Mouse (Mus musculus) left cerebral cortex, adult 11 months (tissue): ENCODE data around the gene Foxm1.

Experiments used
- DNase-seq: peaks from one replicate; pipeline ENCODE4 v3.0.0; 2022; ENCODE audit warnings: low spot score

Gene Foxm1

GRCm38 (mm10) chr6:128362381-128363006 is at the start of gene Foxm1, which contains the start of gene Rhno1:
Gene Foxm1 (plus strand): TSS chr6:128362967.
Gene Rhno1 (minus strand): TSS chr6:128362911.
- peak; percentile 55 for DNase-seq

GRCm38 (mm10) chr6:128314796-128315195 is 48.0 kb upstream of the Foxm1 start:
- no peak for DNase-seq

GRCm38 (mm10) chr6:128315597-128315996 is 47.2 kb upstream of the Foxm1 start:
- no peak for DNase-seq

- DNase-seq: peak; percentile 56
These were observed 44.5 kb upstream of the Foxm1 start for GRCm38 (mm10) chr6:128318317-128318716.

- DNase-seq: peak; percentile 51
These were observed 28.2 kb upstream of the Foxm1 start for GRCm38 (mm10) chr6:128334397-128335124.

- DNase-seq: no peak
These were observed 25.3 kb upstream of the Foxm1 start for GRCm38 (mm10) chr6:128337467-128337866.

- no peak for DNase-seq
These were observed 23.9 kb upstream of the Foxm1 start for GRCm38 (mm10) chr6:128338876-128339275.

GRCm38 (mm10) chr6:128341956-128342723 is 20.6 kb upstream of the Foxm1 start:
- DNase-seq: no peak

- DNase-seq: no peak
These were observed 17.1 kb upstream of the Foxm1 start for GRCm38 (mm10) chr6:128345623-128346022.

- DNase-seq: no peak
These were observed 16.0 kb upstream of the Foxm1 start for GRCm38 (mm10) chr6:128346782-128347181.

GRCm38 (mm10) chr6:128349711-128350110 is 13.1 kb upstream of the Foxm1 start:
- DNase-seq: no peak

- DNase-seq: no peak
These were observed 8.6 kb upstream of the Foxm1 start for GRCm38 (mm10) chr6:128354140-128354539.

GRCm38 (mm10) chr6:128355201-128355681 is 7.5 kb upstream of the Foxm1 start:
- DNase-seq: no peak

- DNase-seq: peak; percentile 97
These were observed 6.9 kb upstream of the Foxm1 start, which contains the start of gene Tulp3 for GRCm38 (mm10) chr6:128355726-128356416. Gene Tulp3 (minus strand): TSS chr6:128355851.

GRCm38 (mm10) chr6:128358999-128359398 is 3.8 kb upstream of the Foxm1 start:
- peak; percentile 51 for DNase-seq

GRCm38 (mm10) chr6:128361901-128362300 is 866 bp upstream of the Foxm1 start:
- no peak for DNase-seq

- DNase-seq: no peak
These were observed 449 bp downstream of the Foxm1 start for GRCm38 (mm10) chr6:128363007-128363825.

- no peak for DNase-seq
These were observed 2.0 kb downstream of the Foxm1 start for GRCm38 (mm10) chr6:128364721-128365120.

GRCm38 (mm10) chr6:128366466-128366865 is 3.7 kb downstream of the Foxm1 start:
- no peak for DNase-seq

- DNase-seq: no peak
These were observed 7.3 kb downstream of the Foxm1 start for GRCm38 (mm10) chr6:128370040-128370439.

- DNase-seq: no peak
These were observed 12.4 kb downstream of the Foxm1 start, which contains the start of the genes Tex52 and Gm44596 for GRCm38 (mm10) chr6:128375192-128375591. Gene Tex52 (plus strand): TSS chr6:128375456. Gene Gm44596 (plus strand): TSS chr6:128375503.
